Mouse (Mus musculus) spleen, adult 2 months (tissue): ENCODE results near the gene Cfl2.

ENCODE experiments used
- CTCF ChIP-seq: fragments of 200-500 bp; IDR thresholded peaks from 2 replicates; pipeline ENCODE4 v1.5.1; 2011; ENCODE audit warnings: mild to moderate bottlenecking, inconsistent platforms; ENCODE audit not compliant: insufficient read depth, insufficient read length, insufficient replicate concordance; ENCODE audit errors: extremely low read depth
- POLR2A ChIP-seq: fragments of 200-500 bp; IDR thresholded peaks from 2 replicates; pipeline ENCODE4 v1.6.1; 2011; ENCODE audit warnings: low read depth, low read length, inconsistent platforms

DNA sequence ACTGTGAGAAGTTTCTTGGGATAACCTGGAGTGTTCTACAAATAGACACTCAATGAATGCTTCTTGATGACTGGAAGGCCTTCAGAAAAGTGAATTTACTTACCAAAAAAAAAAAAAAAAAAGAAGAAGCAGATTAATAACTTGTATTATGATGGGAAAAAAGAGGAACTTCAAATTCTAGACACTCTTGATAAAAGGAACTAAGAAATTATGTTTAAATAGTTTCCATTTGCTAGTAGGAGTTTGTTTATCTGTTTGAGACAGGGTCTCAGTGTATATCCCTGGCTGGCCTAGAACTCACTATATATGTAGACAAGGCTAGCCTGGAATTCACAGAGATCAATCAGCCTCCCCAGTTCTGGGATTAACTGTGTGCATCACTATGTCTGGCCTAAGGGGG is 18.3 kb downstream of the Cfl2 start:
- TF ChIP-seq CTCF: no peak
- TF ChIP-seq POLR2A: no peak
